Mouse (Mus musculus): Measurements from ENCODE around the gene Amelx. TPM values are rescaled to one million over a fixed set of nuclear protein-coding genes. Genes with fewer than 3 reads are reported as not detected.

Gene Amelx
- polyA plus RNA-seq, 1 experiment: 2.4 TPM

- TF ChIP-seq CTCF (IDR thresholded peaks at IDR 0.05; ENCODE audit: borderline replicate concordance, control insufficient read depth, extremely low read depth, insufficient read depth, low read length, poor library complexity) (no peak), POLR2A (IDR thresholded peaks at IDR 0.05; ENCODE audit: control insufficient read depth, extremely low read depth, insufficient read depth, low read length, poor library complexity) (no peak)
- no peaks in the 10 kb centered on the region for H3K4me1 ChIP-seq (replicated peaks; ENCODE audit: control insufficient read depth, insufficient read depth, low read length)
- no peak for DNase-seq
- no peak overlapping the region for H3K4me3 ChIP-seq (ENCODE audit: control insufficient read depth, insufficient read depth, low read length)
- no peaks in the 10 kb centered on the region for H3K36me3 ChIP-seq (ENCODE audit: control insufficient read depth, insufficient read depth, low read length)
- H3K27me3 ChIP-seq (ENCODE audit: control insufficient read depth, insufficient read depth, low read length): no peaks in the 10 kb centered on the region
- no peak overlapping the region for H3K27ac ChIP-seq (ENCODE audit: control insufficient read depth, insufficient read depth, low read length)
- 88% methylated on average over 2 of the region's 2 CpGs for WGBS
Measured at GRCm38 (mm10) chrX:169170981-169171380, 16.0 kb downstream of the Amelx start.

- TF ChIP-seq POLR2A (IDR thresholded peaks at IDR 0.05; ENCODE audit: control insufficient read depth, extremely low read depth, insufficient read depth, low read length, poor library complexity): no peak
- no peak for TF ChIP-seq CTCF (IDR thresholded peaks at IDR 0.05; ENCODE audit: borderline replicate concordance, control insufficient read depth, extremely low read depth, insufficient read depth, low read length, poor library complexity)
- no peak overlapping the region for H3K27ac ChIP-seq (ENCODE audit: control insufficient read depth, insufficient read depth, low read length)
- H3K4me1 ChIP-seq (replicated peaks; ENCODE audit: control insufficient read depth, insufficient read depth, low read length): no peaks in the 10 kb centered on the region
- no peaks in the 10 kb centered on the region for H3K27me3 ChIP-seq (ENCODE audit: control insufficient read depth, insufficient read depth, low read length)
- DNase-seq: no peak
- H3K4me3 ChIP-seq (ENCODE audit: control insufficient read depth, insufficient read depth, low read length): no peak overlapping the region
- 44% methylated on average over 6 of the region's 6 CpGs for WGBS
- no peaks in the 10 kb centered on the region for H3K36me3 ChIP-seq (ENCODE audit: control insufficient read depth, insufficient read depth, low read length)
Measured at GRCm38 (mm10) chrX:169158385-169158784, 28.6 kb downstream of the Amelx start.

GRCm38 (mm10) chrX:169153805-169154204 is 33.2 kb downstream of the Amelx start:
- no peak overlapping the region for H3K27ac ChIP-seq (ENCODE audit: control insufficient read depth, insufficient read depth, low read length)
- no peak for TF ChIP-seq CTCF (IDR thresholded peaks at IDR 0.05; ENCODE audit: borderline replicate concordance, control insufficient read depth, extremely low read depth, insufficient read depth, low read length, poor library complexity)
- no peak for TF ChIP-seq POLR2A (IDR thresholded peaks at IDR 0.05; ENCODE audit: control insufficient read depth, extremely low read depth, insufficient read depth, low read length, poor library complexity)
- no peaks in the 10 kb centered on the region for H3K4me1 ChIP-seq (replicated peaks; ENCODE audit: control insufficient read depth, insufficient read depth, low read length)
- DNase-seq: no peak
- H3K27me3 ChIP-seq (ENCODE audit: control insufficient read depth, insufficient read depth, low read length): no peaks in the 10 kb centered on the region
- H3K4me3 ChIP-seq (ENCODE audit: control insufficient read depth, insufficient read depth, low read length): no peak overlapping the region
- H3K36me3 ChIP-seq (ENCODE audit: control insufficient read depth, insufficient read depth, low read length): no peaks in the 10 kb centered on the region

- H3K4me1 ChIP-seq (replicated peaks; ENCODE audit: control insufficient read depth, insufficient read depth, low read length): no peaks in the 10 kb centered on the region
- H3K27me3 ChIP-seq (ENCODE audit: control insufficient read depth, insufficient read depth, low read length): no peaks in the 10 kb centered on the region
- 92% methylated on average over 8 of the region's 9 CpGs for WGBS
- no peak for TF ChIP-seq CTCF (IDR thresholded peaks at IDR 0.05; ENCODE audit: borderline replicate concordance, control insufficient read depth, extremely low read depth, insufficient read depth, low read length, poor library complexity)
- no peak for TF ChIP-seq POLR2A (IDR thresholded peaks at IDR 0.05; ENCODE audit: control insufficient read depth, extremely low read depth, insufficient read depth, low read length, poor library complexity)
- no peak overlapping the region for H3K27ac ChIP-seq (ENCODE audit: control insufficient read depth, insufficient read depth, low read length)
- no peak for DNase-seq
- no peaks in the 10 kb centered on the region for H3K36me3 ChIP-seq (ENCODE audit: control insufficient read depth, insufficient read depth, low read length)
- no peak overlapping the region for H3K4me3 ChIP-seq (ENCODE audit: control insufficient read depth, insufficient read depth, low read length)
Measured at GRCm38 (mm10) chrX:169140467-169140866, 46.5 kb downstream of the Amelx start.

- DNase-seq: no peak
- Histone ChIP-seq H3K27me3 (ENCODE audit: control insufficient read depth, insufficient read depth, low read length) (no peaks in the 10 kb centered on the region), H3K36me3 (ENCODE audit: control insufficient read depth, insufficient read depth, low read length) (no peaks in the 10 kb centered on the region), H3K27ac (ENCODE audit: control insufficient read depth, insufficient read depth, low read length) (no peak overlapping the region), H3K4me1 (replicated peaks; ENCODE audit: control insufficient read depth, insufficient read depth, low read length) (no peaks in the 10 kb centered on the region), H3K4me3 (ENCODE audit: control insufficient read depth, insufficient read depth, low read length) (no peak overlapping the region)
- TF ChIP-seq CTCF (IDR thresholded peaks at IDR 0.05; ENCODE audit: borderline replicate concordance, control insufficient read depth, extremely low read depth, insufficient read depth, low read length, poor library complexity): no peak
- no peak for TF ChIP-seq POLR2A (IDR thresholded peaks at IDR 0.05; ENCODE audit: control insufficient read depth, extremely low read depth, insufficient read depth, low read length, poor library complexity)
- 91% methylated on average over 7 of the region's 7 CpGs for WGBS
Measured at GRCm38 (mm10) chrX:169139758-169140157, 47.2 kb downstream of the Amelx start.

Other genes with a start within 250 kb of the Amelx start
- gene Hccs, start 133.2 kb upstream of the Amelx start, polyA plus RNA-seq (2012; rRNA removed): 15.9 and 16.7 TPM in 2 replicates